Mouse (Mus musculus) duodenum, adult 2 months (tissue): Measurements from ENCODE around the gene Ilkap. TPM values are rescaled to one million over a fixed set of nuclear protein-coding genes. Genes with fewer than 3 reads are reported as not detected.

ENCODE experiments used
- polyA plus RNA-seq: library from polyadenylated mRNA; depleted of rRNA; stranded (reverse); fragments of >200 nt; gene quantifications from 2 replicates; pipeline ENCODE4 v1.2.3, GENCODE M21; 2012; ENCODE audit warnings: low replicate concordance; rRNA removed

Ilkap gene
- polyA plus RNA-seq, result 36.7 and 44.9 TPM in 2 replicates

DNA sequence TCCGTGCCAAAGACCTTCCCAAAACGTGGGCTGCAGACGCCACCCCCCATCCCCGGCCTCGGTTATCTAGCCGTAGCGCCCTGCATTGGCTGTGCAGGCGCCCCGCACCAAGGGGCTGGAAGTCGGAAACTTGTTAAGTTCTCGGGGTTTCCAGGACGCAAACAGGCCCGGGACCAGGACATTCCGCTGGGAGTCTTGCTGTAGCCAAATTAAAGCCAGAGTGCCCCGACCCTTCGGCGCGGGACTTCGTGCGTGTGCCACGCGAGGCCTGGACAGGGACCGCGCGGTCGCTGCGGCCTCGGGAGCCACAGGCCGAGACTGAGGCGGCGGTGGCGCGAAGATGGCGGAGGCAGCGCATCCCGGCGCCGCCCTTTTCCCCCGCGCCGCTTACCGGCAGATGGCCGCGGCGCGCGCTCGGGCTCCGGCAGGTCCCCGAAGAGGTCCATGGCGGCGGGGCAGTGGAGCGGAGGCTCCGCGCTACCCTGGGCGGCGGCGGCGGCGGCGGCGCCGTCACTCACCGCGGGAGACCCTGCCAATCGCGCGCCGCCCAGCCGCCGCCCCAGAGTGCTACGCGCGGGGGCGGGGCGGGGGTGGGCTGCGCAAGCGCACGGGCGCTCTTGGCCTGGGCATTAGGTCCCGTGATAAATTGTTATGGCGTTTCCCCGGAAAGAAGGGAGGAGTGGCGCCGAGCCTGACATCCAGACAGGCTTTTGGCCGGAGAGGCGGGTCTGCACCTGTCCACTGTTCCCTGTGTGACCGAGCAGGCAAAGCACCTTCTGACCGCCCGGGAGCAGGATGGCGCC is at the start of gene Ilkap:
TSS of gene Ilkap (minus strand) at position 556 of the 803 bp plus-strand sequence.

DNA sequence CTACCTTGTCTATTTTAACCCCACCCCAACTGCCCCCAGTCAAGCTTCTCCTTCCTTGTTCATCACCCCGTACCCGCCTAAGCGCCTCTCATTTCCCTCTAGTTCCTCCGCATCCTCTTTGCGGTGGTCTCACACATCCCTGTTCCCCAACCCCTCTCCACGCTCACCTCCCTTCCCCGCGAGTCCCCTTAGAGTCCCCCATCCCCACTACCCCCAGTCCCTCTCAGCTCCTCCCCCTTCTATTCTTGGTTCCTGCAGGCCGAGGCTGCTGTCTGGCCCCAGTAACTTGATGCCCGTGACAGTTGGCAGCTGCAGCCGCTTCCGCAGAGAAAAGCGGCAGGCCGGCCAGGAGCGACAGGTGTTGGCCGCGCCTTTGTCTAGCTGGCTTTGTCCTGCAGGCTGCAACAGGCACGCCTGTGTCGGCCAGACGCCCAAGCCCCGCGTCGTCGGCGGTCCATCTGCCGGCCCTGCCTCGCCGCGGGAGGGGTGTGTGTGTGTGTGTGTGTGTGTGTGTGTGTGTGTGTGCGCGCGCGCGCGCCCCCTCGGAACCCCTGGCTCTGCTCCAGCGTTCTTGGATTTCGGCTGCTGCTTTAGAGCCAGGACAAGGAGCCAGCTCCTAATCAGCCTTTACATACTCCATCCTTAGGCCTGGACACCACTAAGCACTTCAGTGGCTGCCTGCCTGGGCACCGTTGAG is 15.4 kb upstream of the Ilkap start, which contains the start of gene Hes6:
TSS of gene Hes6 (minus strand) at position 141 of the 697 bp plus-strand sequence.

DNA sequence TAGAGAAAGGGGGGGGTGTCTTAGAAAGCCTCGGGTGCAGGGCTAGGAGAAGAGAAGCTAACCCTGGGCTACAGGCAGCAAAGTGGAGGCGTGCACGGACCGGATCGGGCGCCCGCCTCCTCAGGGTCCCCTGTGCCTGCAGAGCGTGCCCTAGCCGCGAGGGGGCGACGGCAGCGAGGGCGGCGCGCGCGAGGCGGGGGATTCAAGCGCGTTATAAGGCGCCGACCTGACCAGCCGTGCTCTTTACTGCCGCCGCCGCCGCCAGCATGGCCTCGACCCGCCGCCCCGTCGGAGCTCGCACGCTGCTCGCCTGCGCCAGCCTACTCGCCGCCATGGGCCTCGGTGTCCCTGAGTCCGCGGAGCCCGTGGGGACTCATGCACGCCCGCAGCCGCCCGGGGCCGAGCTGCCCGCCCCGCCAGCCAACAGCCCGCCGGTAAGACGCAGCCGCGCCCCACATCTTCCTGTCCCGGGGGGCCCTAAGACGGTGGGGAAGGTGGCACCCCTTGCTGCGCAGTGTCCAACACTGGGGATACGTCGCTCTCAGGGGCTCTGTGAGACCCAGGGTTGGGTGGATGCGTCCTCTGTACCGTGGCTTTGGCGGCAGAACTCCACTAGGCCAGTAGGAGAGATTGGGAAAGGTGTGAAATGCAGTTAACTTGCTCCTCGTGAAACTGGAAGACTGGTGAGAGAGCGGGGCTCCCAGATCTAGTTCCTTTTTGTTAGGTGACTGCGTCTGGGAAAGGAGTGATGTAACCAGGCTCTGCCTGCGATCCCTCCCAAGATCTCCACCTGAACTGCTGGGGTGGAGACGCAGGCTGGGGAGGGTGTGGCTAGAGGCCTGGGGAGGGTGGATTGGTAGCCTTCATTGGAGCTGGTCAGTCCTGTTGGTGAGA is 32.2 kb downstream of the Ilkap start, which contains the start of gene Erfe:
TSS of gene Erfe (plus strand) at position 216 of the 894 bp plus-strand sequence.

DNA sequence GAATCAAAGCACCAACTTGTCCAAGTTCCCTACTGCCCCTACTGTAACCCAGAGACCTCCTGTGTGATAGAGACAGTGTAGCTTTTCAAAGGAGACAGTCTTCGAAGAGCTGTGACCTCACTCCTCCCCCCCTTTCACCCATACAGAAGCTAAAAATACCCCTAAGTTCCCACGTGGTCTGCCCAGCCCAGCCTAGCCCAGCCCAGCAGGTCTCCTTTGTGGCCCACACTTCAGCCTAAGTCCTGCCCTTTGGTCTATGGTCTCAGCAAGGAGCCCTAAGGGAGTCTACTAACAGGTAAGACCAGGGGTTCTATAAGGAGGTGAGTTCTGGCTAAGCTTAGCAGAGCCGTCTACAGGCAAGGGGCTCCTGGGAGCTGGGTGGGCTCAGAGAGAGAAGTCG is 47.8 kb downstream of the Ilkap start, which contains the start of gene Klhl30:
TSS of gene Klhl30 (plus strand) at position 176 of the 400 bp plus-strand sequence.

Other genes starting within 250 kb of the Ilkap start
- 18.5 and 19.7 TPM in 2 replicates for gene Ramp1, start 219.0 kb downstream of the Ilkap start, polyA plus RNA-seq
- 7.8 and 12.7 TPM in 2 replicates for gene Ube2f, start 148.5 kb downstream of the Ilkap start, polyA plus RNA-seq
- 29.1 and 30.8 TPM in 2 replicates for gene Scly, start 100.5 kb downstream of the Ilkap start, polyA plus RNA-seq
- 0.07 TPM in 1 of 2 replicates, not detected in the other for gene Espnl, start 76.7 kb downstream of the Ilkap start, polyA plus RNA-seq
- 1.2 and 2.5 TPM in 2 replicates for gene Klhl30, start 47.8 kb downstream of the Ilkap start, polyA plus RNA-seq
- gene Erfe, start 32.4 kb downstream of the Ilkap start, polyA plus RNA-seq, result 6.0 and 10.1 TPM in 2 replicates
- gene Hes6, start 15.2 kb upstream of the Ilkap start, polyA plus RNA-seq, result 89.8 and 91.8 TPM in 2 replicates
- gene Per2, start 60.5 kb upstream of the Ilkap start, polyA plus RNA-seq, result 3.8 and 5.5 TPM in 2 replicates
- gene Traf3ip1, start 95.8 kb upstream of the Ilkap start, polyA plus RNA-seq, result 1.8 and 2.9 TPM in 2 replicates
- gene Asb1, start 141.7 kb upstream of the Ilkap start, polyA plus RNA-seq, result 2.1 and 3.1 TPM in 2 replicates